Mouse (Mus musculus) embryonic fibroblast, embryonic 13.5 days (primary cell): ENCODE results near the gene Nek11.
A peak's percentile ranks its signal among the peaks of the same experiment; 100 is the strongest.

ENCODE experiments used
- CTCF ChIP-seq: IDR thresholded peaks from 2 replicates; pipeline ENCODE4 v1.5.1; 2011; ENCODE audit warnings: mild to moderate bottlenecking, control low read depth, low read length, moderate library complexity, borderline replicate concordance; ENCODE audit not compliant: insufficient read depth
- POLR2A ChIP-seq: IDR thresholded peaks from 2 replicates; pipeline ENCODE4 v1.6.1; 2011; ENCODE audit warnings: low read depth, mild to moderate bottlenecking, control low read depth, low read length, moderate library complexity

DNA sequence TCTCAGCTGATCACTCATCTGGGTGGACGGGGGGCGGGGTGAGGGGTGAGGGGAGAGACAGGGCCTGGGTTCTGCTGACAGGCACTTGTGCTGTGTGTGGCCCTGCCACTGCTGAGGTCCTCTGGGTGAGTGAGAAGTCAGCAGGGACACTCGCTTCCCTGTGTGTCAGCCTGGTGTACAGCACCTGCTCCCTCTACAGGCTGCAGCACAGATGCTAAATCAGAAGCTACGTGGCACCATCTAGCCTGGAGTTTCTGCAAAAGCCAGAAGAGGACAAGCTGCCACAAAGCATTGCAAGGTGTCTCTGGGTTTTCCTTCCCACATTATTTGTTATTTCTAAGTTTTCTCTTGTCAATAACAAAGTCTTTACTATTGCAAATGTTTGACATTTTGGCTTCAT is 180.9 kb downstream of the Nek11 start:
- TF ChIP-seq CTCF (peak; percentile 16; the same call in 1 of the 2 replicates), POLR2A (no peak)
